Mouse (Mus musculus): ENCODE results near the gene Samhd1. TPM values are rescaled to one million over a fixed set of nuclear protein-coding genes. Genes with fewer than 3 reads are reported as not detected.
A peak's percentile ranks its signal among the peaks of the same experiment; 100 is the strongest.

Gene Samhd1
- polyA plus RNA-seq, 1 experiment from 2014 or later: 9.6 TPM

- H3K27me3 ChIP-seq (ENCODE audit: control insufficient read depth, insufficient read depth, low read depth, low read length): no peaks in the 10 kb centered on the region
- H3K4me2 ChIP-seq (ENCODE audit: low read length): peak overlapping the region; percentile 38
- peak; percentile 88 for ATAC-seq
- 9% methylated on average over 8 of the region's 8 CpGs for WGBS
- H3K36me3 ChIP-seq (ENCODE audit: control insufficient read depth, insufficient read depth, low read length): peaks cover 13% of the 10 kb centered on the region
- peak overlapping the region; percentile 35 for H3K9ac ChIP-seq (ENCODE audit: low read depth, low read length)
- H3K9me3 ChIP-seq (replicated peaks; ENCODE audit: control insufficient read depth, low read length, poor library complexity, severe bottlenecking): no peaks in the 10 kb centered on the region
- H3K27ac ChIP-seq (ENCODE audit: low read length): peak overlapping the region; percentile 84
- peaks cover 44% of the 10 kb centered on the region for H3K4me1 ChIP-seq (ENCODE audit: control insufficient read depth, insufficient read depth, low read length)
- 0 out of 2 replicates have a peak overlapping the region, but pooled peaks have one; percentile 3 for H3K4me3 ChIP-seq (ENCODE audit: low read depth, low read length)
Observed at GRCm38 (mm10) chr2:157049831-157050243, 85.2 kb downstream of the Samhd1 start.

GRCm38 (mm10) chr2:157048395-157049181 lies 86.5 kb downstream of the Samhd1 start:
- no peaks in the 10 kb centered on the region for H3K27me3 ChIP-seq (ENCODE audit: control insufficient read depth, insufficient read depth, low read depth, low read length)
- H3K4me2 ChIP-seq (ENCODE audit: low read length): no peak overlapping the region
- ATAC-seq: no peak
- peak overlapping the region; percentile 40; the same call in 1 of the 2 replicates for H3K9ac ChIP-seq (ENCODE audit: low read depth, low read length)
- H3K9me3 ChIP-seq (replicated peaks; ENCODE audit: control insufficient read depth, low read length, poor library complexity, severe bottlenecking): no peaks in the 10 kb centered on the region
- H3K4me1 ChIP-seq (ENCODE audit: control insufficient read depth, insufficient read depth, low read length): peaks cover 41% of the 10 kb centered on the region
- H3K36me3 ChIP-seq (ENCODE audit: control insufficient read depth, insufficient read depth, low read length): peaks cover 14% of the 10 kb centered on the region
- H3K4me3 ChIP-seq (ENCODE audit: low read depth, low read length): no peak overlapping the region
- WGBS: 76% methylated on average over 13 of the region's 13 CpGs
- peak overlapping the region; percentile 84 for H3K27ac ChIP-seq (ENCODE audit: low read length)

Other genes starting within 250 kb of the Samhd1 start
- 0.20 TPM in 1 of 2 replicates, not detected in the other for gene Sla2, start 248.1 kb downstream of the Samhd1 start, polyA plus RNA-seq (2015; fragmentation: Nextera tagmentation; extraction: Ambion mirVana)
- 135 and 155 TPM in 2 replicates for gene Ndrg3, start 143.2 kb downstream of the Samhd1 start, polyA plus RNA-seq (2015; fragmentation: Nextera tagmentation; extraction: Ambion mirVana)
- 7.0 and 9.5 TPM in 2 replicates for gene Dsn1, start 128.1 kb downstream of the Samhd1 start, polyA plus RNA-seq (2015; fragmentation: Nextera tagmentation; extraction: Ambion mirVana)
- 5.2 and 5.5 TPM in 2 replicates for gene Soga1, start 56.0 kb downstream of the Samhd1 start, polyA plus RNA-seq (2015; fragmentation: Nextera tagmentation; extraction: Ambion mirVana)
- gene Tldc2, start 48.2 kb downstream of the Samhd1 start, polyA plus RNA-seq (2015; fragmentation: Nextera tagmentation; extraction: Ambion mirVana): not detected in 2 replicates
- 4.2 and 5.3 TPM in 2 replicates for gene Rbl1, start 69.3 kb upstream of the Samhd1 start, polyA plus RNA-seq (2015; fragmentation: Nextera tagmentation; extraction: Ambion mirVana)
- gene Rpn2, start 143.8 kb upstream of the Samhd1 start, polyA plus RNA-seq (2015; fragmentation: Nextera tagmentation; extraction: Ambion mirVana): 207 and 225 TPM in 2 replicates
- gene Mroh8, start 144.3 kb upstream of the Samhd1 start, polyA plus RNA-seq (2015; fragmentation: Nextera tagmentation; extraction: Ambion mirVana): 0.54 and 0.63 TPM in 2 replicates
- gene Ghrh, start 212.2 kb upstream of the Samhd1 start, polyA plus RNA-seq (2015; fragmentation: Nextera tagmentation; extraction: Ambion mirVana): 2.6 and 2.7 TPM in 2 replicates
- 94.6 and 111 TPM in 2 replicates for gene Manbal, start 232.3 kb upstream of the Samhd1 start, polyA plus RNA-seq (2015; fragmentation: Nextera tagmentation; extraction: Ambion mirVana)

Data from midbrain, embryonic 16.5 days (tissue).